Mouse (Mus musculus): ENCODE measurements around the gene Fam216a. TPM values are rescaled to one million over a fixed set of nuclear protein-coding genes. Genes with fewer than 3 reads are reported as not detected.

Gene Fam216a
- polyA plus RNA-seq, 1 experiment from 2014 or later, result 119 TPM

- no peak overlapping the region for H3K4me3 ChIP-seq (ENCODE audit: low read depth, low read length)
- H3K27me3 ChIP-seq (ENCODE audit: control insufficient read depth, insufficient read depth, low read length), result no peaks in the 10 kb centered on the region
- peaks cover 7% of the 10 kb centered on the region; the same call in 1 of the 2 replicates for H3K36me3 ChIP-seq (ENCODE audit: control insufficient read depth, insufficient read depth, low read length)
- ATAC-seq (ENCODE audit: low FRiP score) (no peak), DNase-seq (ENCODE audit: low spot score) (no peak)
- no peak overlapping the region for H3K27ac ChIP-seq (ENCODE audit: low read depth, low read length)
- H3K9me3 ChIP-seq (ENCODE audit: control insufficient read depth, low read length), result no peaks in the 10 kb centered on the region
- no peaks in the 10 kb centered on the region; the same call in 1 of the 2 replicates for H3K4me1 ChIP-seq (replicated peaks; ENCODE audit: control insufficient read depth, insufficient read depth, low read length)
- WGBS, result 97% methylated on average over 4 of the region's 4 CpGs
- H3K9ac ChIP-seq (ENCODE audit: low read depth, low read length), result no peak overlapping the region
- no peak overlapping the region for H3K4me2 ChIP-seq (replicated peaks; ENCODE audit: low read depth, low read length)
Measured at GRCm38 (mm10) chr5:122377101-122377833, 5.1 kb upstream of the Fam216a start.

GRCm38 (mm10) chr5:122372878-122373277, 714 bp upstream of the Fam216a start:
- Histone ChIP-seq H3K9ac (ENCODE audit: low read depth, low read length) (peak overlapping the region; percentile 68), H3K9me3 (ENCODE audit: control insufficient read depth, low read length) (no peaks in the 10 kb centered on the region), H3K4me2 (replicated peaks; ENCODE audit: low read depth, low read length) (peak overlapping the region; percentile 56), H3K27ac (ENCODE audit: low read depth, low read length) (peak overlapping the region; percentile 95), H3K4me1 (replicated peaks; ENCODE audit: control insufficient read depth, insufficient read depth, low read length) (no peaks in the 10 kb centered on the region; the same call in 1 of the 2 replicates), H3K36me3 (ENCODE audit: control insufficient read depth, insufficient read depth, low read length) (peaks cover 4% of the 10 kb centered on the region; the same call in 1 of the 2 replicates), H3K27me3 (ENCODE audit: control insufficient read depth, insufficient read depth, low read length) (no peaks in the 10 kb centered on the region), H3K4me3 (ENCODE audit: low read depth, low read length) (peak overlapping the region; percentile 70)
- WGBS, result 7% methylated on average over 5 of the region's 5 CpGs
- ATAC-seq (ENCODE audit: low FRiP score), result no peak; the same call in 1 of the 2 replicates
- DNase-seq (ENCODE audit: low spot score), result no peak

DNA sequence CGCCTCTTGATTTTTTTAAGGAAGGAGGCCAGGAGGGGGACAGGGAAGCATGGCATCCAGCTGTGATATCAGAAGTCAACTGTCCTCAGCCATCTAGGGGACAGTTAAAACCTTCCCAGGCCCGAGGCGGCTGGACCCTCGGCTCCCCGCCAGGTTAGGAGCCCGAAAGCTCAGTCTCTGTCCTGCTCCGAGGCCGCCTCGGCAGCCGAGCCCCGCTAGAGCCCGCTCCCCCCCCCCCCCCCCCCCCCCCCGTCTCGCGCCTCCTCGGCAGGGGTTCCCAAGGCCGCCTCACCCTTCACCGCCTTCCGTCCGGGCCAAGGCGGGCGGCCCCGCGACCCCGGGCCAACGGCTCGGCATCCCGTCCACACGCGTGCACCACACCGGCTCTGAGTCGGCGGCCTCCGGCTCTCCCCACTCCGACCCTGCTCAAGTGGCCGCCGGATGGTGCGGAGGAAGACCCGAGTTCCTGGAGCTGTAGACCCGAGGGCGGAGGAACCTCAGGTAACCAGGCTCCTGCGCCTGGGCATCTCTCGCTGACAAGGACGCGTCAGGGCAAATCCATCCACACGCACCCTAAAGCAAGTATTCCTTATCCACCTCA, 473 bp downstream of the Fam216a start, which contains the start of gene Gpn3:
Gpn3 (plus strand) TSS at position 286 of the 601 bp plus-strand sequence.
- Histone ChIP-seq H3K9ac (ENCODE audit: low read depth, low read length) (peak within 1 kb of the TSS; percentile 68), H3K27ac (ENCODE audit: low read depth, low read length) (peak within 1 kb of the TSS; percentile 95), H3K9me3 (ENCODE audit: control insufficient read depth, low read length) (no peaks in the 10 kb centered on the region), H3K36me3 (ENCODE audit: control insufficient read depth, insufficient read depth, low read length) (peaks cover 11% of the 10 kb centered on the region; the same call in 1 of the 2 replicates), H3K4me1 (replicated peaks; ENCODE audit: control insufficient read depth, insufficient read depth, low read length) (no peaks in the 10 kb centered on the region; the same call in 1 of the 2 replicates), H3K4me2 (replicated peaks; ENCODE audit: low read depth, low read length) (peak within 1 kb of the TSS; percentile 56), H3K4me3 (ENCODE audit: low read depth, low read length) (peak within 1 kb of the TSS; percentile 70), H3K27me3 (ENCODE audit: control insufficient read depth, insufficient read depth, low read length) (no peaks in the 10 kb centered on the region)
- ATAC-seq (ENCODE audit: low FRiP score), result peak; percentile 86
- no peak for DNase-seq (ENCODE audit: low spot score)
- WGBS, result 0% methylated on average over 31 of the region's 46 CpGs

GRCm38 (mm10) chr5:122354492-122355067, 17.6 kb downstream of the Fam216a start:
- Histone ChIP-seq H3K4me2 (replicated peaks; ENCODE audit: low read depth, low read length) (peak overlapping the region; percentile 76), H3K27me3 (ENCODE audit: control insufficient read depth, insufficient read depth, low read length) (no peaks in the 10 kb centered on the region), H3K36me3 (ENCODE audit: control insufficient read depth, insufficient read depth, low read length) (no peaks in the 10 kb centered on the region), H3K9ac (ENCODE audit: low read depth, low read length) (peak overlapping the region; percentile 85), H3K4me1 (replicated peaks; ENCODE audit: control insufficient read depth, insufficient read depth, low read length) (no peaks in the 10 kb centered on the region), H3K9me3 (ENCODE audit: control insufficient read depth, low read length) (no peaks in the 10 kb centered on the region), H3K27ac (ENCODE audit: low read depth, low read length) (peak overlapping the region; percentile 72), H3K4me3 (ENCODE audit: low read depth, low read length) (peak overlapping the region; percentile 72)
- ATAC-seq (ENCODE audit: low FRiP score), result no peak; the same call in 1 of the 2 replicates
- DNase-seq (ENCODE audit: low spot score), result no peak
- under 1% methylated on average over 56 of the region's 57 CpGs for WGBS

- Histone ChIP-seq H3K27ac (ENCODE audit: low read depth, low read length) (peak within 1 kb of the TSS; percentile 72), H3K9me3 (ENCODE audit: control insufficient read depth, low read length) (no peaks in the 10 kb centered on the region), H3K27me3 (ENCODE audit: control insufficient read depth, insufficient read depth, low read length) (no peaks in the 10 kb centered on the region), H3K36me3 (ENCODE audit: control insufficient read depth, insufficient read depth, low read length) (no peaks in the 10 kb centered on the region), H3K4me1 (replicated peaks; ENCODE audit: control insufficient read depth, insufficient read depth, low read length) (no peaks in the 10 kb centered on the region), H3K4me2 (replicated peaks; ENCODE audit: low read depth, low read length) (peak within 1 kb of the TSS; percentile 76), H3K4me3 (ENCODE audit: low read depth, low read length) (peak within 1 kb of the TSS; percentile 72), H3K9ac (ENCODE audit: low read depth, low read length) (peak within 1 kb of the TSS; percentile 85)
- ATAC-seq (ENCODE audit: low FRiP score) (peak; percentile 90), DNase-seq (ENCODE audit: low spot score) (peak; percentile 100)
- WGBS, result 3% methylated on average over 50 of the region's 51 CpGs
Measured at GRCm38 (mm10) chr5:122353807-122354491, 18.2 kb downstream of the Fam216a start, which contains the start of the genes Rad9b and Vps29. Gene Rad9b, minus strand, starts transcription at chr5:122354233. Gene Vps29, plus strand, starts transcription at chr5:122354369.

DNA sequence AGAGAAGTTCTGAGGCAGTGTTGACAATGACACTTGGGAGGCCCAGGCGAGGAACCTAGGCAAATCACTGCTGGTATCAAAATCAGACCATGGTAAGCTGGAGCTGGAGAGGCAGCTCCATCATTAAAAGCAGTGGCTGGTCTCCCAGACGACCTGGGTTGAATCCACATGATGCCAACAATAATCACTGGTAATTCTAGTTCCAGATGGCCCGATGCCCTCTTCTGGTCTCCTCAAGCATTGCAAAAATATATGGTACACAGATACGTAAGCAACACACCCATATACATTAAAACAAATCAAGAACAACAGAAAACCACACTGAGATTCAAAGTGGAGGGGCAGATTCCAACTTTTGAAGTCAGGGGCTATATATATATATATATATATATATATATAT, 26.4 kb downstream of the Fam216a start:
- Histone ChIP-seq H3K9me3 (ENCODE audit: control insufficient read depth, low read length) (no peaks in the 10 kb centered on the region), H3K4me3 (ENCODE audit: low read depth, low read length) (no peak overlapping the region), H3K36me3 (ENCODE audit: control insufficient read depth, insufficient read depth, low read length) (no peaks in the 10 kb centered on the region), H3K27me3 (ENCODE audit: control insufficient read depth, insufficient read depth, low read length) (no peaks in the 10 kb centered on the region), H3K27ac (ENCODE audit: low read depth, low read length) (no peak overlapping the region), H3K9ac (ENCODE audit: low read depth, low read length) (no peak overlapping the region), H3K4me1 (replicated peaks; ENCODE audit: control insufficient read depth, insufficient read depth, low read length) (no peaks in the 10 kb centered on the region), H3K4me2 (replicated peaks; ENCODE audit: low read depth, low read length) (no peak overlapping the region)
- DNase-seq (ENCODE audit: low spot score), result no peak
- ATAC-seq (ENCODE audit: low FRiP score), result no peak
- WGBS, result 81% methylated on average over 4 of the region's 4 CpGs

DNA sequence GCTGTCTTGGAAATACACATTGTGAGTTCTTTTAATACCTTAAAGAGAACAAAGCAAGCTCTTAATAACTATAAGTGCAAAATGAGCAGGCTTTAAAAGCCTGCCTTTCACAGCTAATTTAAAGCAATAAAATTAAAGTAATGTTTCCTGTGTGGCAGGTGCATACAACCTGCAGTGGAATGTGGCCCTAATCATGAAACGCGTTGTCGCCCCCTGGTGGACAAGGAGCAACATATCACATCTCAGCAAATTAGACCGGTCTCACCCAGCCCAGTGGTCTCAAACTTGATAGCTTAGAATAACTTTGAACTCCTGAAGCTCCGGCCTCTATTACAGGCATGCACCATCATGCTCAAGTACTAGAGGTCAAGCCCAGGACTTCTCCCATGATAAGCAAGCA, 27.9 kb downstream of the Fam216a start:
- H3K27ac ChIP-seq (ENCODE audit: low read depth, low read length), result no peak overlapping the region
- no peak overlapping the region for H3K4me2 ChIP-seq (replicated peaks; ENCODE audit: low read depth, low read length)
- no peaks in the 10 kb centered on the region for H3K9me3 ChIP-seq (ENCODE audit: control insufficient read depth, low read length)
- H3K9ac ChIP-seq (ENCODE audit: low read depth, low read length), result no peak overlapping the region
- H3K4me1 ChIP-seq (replicated peaks; ENCODE audit: control insufficient read depth, insufficient read depth, low read length), result no peaks in the 10 kb centered on the region
- ATAC-seq (ENCODE audit: low FRiP score), result no peak
- WGBS, result 7% methylated on average over 5 of the region's 5 CpGs
- H3K36me3 ChIP-seq (ENCODE audit: control insufficient read depth, insufficient read depth, low read length), result no peaks in the 10 kb centered on the region
- peak; percentile 87 for DNase-seq (ENCODE audit: low spot score)
- H3K4me3 ChIP-seq (ENCODE audit: low read depth, low read length), result no peak overlapping the region
- no peaks in the 10 kb centered on the region for H3K27me3 ChIP-seq (ENCODE audit: control insufficient read depth, insufficient read depth, low read length)

DNA sequence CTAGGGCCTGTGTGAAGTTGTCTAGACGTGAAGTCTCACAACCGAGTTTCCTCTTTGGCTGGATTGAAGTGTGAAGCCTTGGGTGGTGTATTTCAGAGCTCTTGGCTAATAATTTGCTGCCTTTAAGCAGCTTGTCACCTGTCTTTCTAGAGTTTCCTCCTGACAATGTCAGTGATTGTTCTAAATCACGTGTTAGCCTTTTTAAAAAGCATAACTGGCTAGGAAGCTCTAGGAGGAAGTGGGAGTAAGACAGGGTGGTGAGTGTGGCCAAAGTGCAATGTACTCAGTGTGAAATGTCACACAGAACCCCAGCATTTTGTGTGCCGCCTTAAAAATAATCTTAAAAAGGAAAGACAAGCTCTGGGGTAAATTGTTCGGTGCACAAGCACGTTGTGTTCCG, 28.4 kb downstream of the Fam216a start:
- Histone ChIP-seq H3K27ac (ENCODE audit: low read depth, low read length) (no peak overlapping the region), H3K27me3 (ENCODE audit: control insufficient read depth, insufficient read depth, low read length) (no peaks in the 10 kb centered on the region), H3K4me2 (replicated peaks; ENCODE audit: low read depth, low read length) (no peak overlapping the region), H3K36me3 (ENCODE audit: control insufficient read depth, insufficient read depth, low read length) (no peaks in the 10 kb centered on the region), H3K9ac (ENCODE audit: low read depth, low read length) (no peak overlapping the region), H3K4me1 (replicated peaks; ENCODE audit: control insufficient read depth, insufficient read depth, low read length) (no peaks in the 10 kb centered on the region), H3K4me3 (ENCODE audit: low read depth, low read length) (no peak overlapping the region), H3K9me3 (ENCODE audit: control insufficient read depth, low read length) (no peaks in the 10 kb centered on the region)
- WGBS, result 64% methylated on average over 7 of the region's 7 CpGs
- ATAC-seq (ENCODE audit: low FRiP score), result no peak
- no peak for DNase-seq (ENCODE audit: low spot score)
